Mouse (Mus musculus) megakaryocyte-erythroid progenitor cell, adult 5 weeks (primary cell): ENCODE measurements around the gene Atxn1l. TPM values are rescaled to one million over a fixed set of nuclear protein-coding genes. Genes with fewer than 3 reads are reported as not detected.

ENCODE experiments used
- polyA plus RNA-seq: library from polyadenylated mRNA; stranded (reverse); fragments of >175 nt; gene quantifications from 2 replicates; pipeline ENCODE4 v1.2.3, GENCODE M21; 2012

Gene Atxn1l
- 17.8 and 24.3 TPM in 2 replicates for polyA plus RNA-seq

DNA sequence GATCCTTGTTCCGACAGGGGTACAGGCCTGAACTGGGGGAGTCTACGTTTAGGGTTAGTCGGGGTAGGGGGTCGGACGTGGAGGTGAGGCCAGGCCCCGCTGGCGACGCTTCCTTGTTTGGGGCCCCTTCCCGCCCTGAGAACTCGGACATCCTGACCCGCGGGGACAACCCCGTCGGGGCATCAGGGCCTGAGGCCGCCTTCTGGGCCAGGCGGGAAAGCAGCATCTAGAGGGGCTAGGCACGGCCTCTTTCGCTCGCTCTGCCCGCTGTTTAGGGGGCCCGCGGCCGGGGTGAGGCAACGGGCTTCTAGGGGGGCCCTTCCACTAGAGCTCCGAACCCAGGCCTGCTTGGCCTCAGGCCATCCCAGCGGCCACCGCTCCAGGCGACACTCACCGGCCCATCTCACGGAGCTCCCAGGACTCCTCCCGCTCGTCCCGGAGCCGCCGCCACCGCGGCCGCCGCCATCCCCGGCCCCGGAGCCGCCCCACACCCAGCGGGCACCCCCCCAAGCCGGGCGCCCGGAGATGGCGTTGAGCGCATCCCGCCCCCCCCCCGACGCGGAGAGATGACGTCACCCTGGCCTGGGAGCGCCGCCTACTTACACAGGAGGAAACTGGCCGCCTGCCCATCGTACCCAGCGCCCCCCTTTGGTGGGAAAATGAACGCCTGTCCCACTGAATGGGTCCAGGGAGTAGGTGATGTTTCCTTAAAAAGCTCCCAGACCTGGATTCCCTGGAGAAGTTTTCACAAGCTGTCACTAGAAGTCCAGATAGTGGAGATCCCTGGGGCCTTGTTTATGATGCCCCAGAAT lies at the start of gene Atxn1l:
TSS of gene Atxn1l (minus strand) at position 503 of the 812 bp plus-strand sequence.

DNA sequence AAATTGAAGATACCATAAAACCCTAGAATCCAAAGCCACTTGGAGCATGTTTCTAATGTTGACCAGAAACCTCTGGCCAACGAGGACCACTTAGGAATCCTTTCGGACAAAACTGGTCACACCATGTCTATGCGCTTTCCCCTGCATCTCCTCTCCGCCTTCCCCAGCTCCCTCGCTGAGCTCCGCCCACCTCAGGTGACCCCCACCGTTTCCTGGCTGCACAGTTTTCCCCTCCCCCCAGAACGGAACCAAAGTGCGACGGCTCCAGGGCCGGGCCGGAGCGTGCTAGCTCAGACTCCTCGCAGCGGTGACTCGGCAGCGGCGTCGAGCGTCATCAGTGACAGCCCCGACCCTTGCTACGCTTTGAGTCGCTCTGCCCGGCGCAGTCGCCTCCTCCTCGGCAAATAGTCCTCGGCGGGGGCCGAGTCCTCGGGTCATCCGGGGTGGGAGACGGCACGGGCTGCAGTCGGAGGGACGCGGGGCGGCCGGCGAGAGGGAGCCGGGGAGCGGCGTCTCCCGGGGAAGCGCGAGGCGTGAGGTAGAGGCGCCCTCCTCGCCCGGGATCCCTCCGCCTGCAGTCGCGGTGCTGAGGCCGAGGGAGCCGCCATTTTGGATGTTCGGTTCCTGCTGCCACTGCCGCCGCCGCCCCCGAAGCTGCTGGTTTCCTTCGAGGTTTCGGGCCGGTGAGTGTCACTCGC lies 40.9 kb upstream of the Atxn1l start, which contains the start of gene Ap1g1:
TSS of gene Ap1g1 (plus strand) at position 275 of the 698 bp plus-strand sequence.

DNA sequence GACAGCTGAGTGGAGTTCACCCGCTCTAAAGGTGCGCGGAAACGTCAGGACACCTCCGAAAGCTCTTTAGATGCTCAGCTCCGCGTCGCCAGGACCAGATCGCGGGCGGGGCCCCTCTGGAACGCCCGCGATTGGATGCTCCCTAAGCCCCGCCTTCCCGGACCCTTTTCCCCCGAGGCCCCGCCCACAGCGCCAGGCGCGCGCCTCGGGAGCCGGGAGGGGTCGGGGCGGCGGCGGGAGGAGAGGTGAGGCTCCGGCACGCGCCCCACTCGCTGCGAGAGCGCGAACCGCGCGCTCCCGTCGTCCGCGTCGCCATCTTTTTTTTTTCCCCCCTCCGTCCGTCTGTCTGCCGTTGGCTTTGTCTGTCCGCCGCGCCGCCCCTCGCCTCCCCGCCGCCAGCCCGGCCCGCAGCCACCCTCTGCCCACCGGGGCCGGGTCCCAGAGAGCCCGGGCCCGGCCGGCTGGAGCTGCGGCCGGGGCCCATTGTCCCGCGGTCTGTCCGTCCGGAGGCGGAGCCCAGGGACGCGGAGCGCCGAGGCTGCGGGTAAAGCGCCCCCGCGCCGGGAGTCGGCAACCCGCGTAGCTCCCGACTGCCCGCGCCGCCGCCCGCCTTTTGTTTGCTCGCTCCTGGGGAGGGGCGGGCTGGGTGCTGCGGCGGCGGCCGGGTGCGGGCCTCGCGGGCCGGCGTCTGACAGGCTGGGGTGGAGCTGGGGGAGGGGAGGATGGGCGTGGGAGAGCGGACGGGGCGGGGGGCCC lies 32.0 kb downstream of the Atxn1l start, which contains the start of gene Zfp821:
TSS of gene Zfp821 (plus strand) at position 227 of the 756 bp plus-strand sequence.

DNA sequence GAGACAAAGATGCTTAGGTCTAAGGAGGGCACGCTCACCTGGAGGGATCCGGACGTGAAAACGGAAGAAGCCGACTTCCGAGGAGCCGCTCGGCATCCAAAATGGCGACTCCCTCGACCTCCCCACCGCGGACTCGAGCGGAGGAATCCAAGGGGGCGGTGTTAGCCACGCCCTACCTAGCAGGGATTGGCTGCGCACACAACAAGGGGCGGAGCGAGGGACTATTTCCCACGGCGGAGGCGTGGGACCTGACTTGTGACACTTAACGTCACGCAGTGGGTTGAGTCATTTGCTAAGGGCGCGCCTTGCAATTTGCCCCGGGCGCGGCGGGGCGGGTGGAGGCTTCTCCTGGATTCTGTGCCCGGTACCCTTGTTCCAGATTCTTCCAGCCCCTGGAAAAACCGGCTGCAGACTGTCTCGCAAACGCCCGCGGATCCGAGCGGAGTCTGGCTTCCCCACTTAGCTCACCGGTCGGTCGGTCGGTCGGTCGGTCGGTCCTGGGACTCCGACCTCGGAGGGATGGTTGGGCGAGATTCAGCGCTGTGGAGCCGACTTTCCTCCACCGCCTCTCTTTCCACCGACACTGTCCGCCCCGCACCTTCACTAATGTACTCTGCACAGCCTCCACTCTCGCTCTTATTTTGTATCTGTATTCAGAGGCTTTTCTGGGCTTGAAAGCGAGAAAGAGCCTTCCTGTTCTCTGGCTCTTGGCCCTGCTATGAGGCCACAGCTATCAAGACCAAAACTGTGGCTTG lies 44.2 kb downstream of the Atxn1l start, which contains the start of gene Ist1:
TSS of gene Ist1 (minus strand) at position 115 of the 755 bp plus-strand sequence.

Other genes starting within 250 kb of the Atxn1l start
- not detected in 2 replicates for gene Pmfbp1, start 243.7 kb downstream of the Atxn1l start, polyA plus RNA-seq
- 65.0 and 84.0 TPM in 2 replicates for gene Dhx38, start 171.9 kb downstream of the Atxn1l start, polyA plus RNA-seq
- gene Txnl4b, start 171.8 kb downstream of the Atxn1l start, polyA plus RNA-seq, result 4.4 and 6.3 TPM in 2 replicates
- gene Hp, start 158.6 kb downstream of the Atxn1l start, polyA plus RNA-seq, result 169 and 305 TPM in 2 replicates
- gene Dhodh, start 129.1 kb downstream of the Atxn1l start, polyA plus RNA-seq, result 64.5 and 65.1 TPM in 2 replicates
- gene Pkd1l3, start 123.2 kb downstream of the Atxn1l start, polyA plus RNA-seq, result 0.23 and 0.38 TPM in 2 replicates
- gene Ist1, start 44.5 kb downstream of the Atxn1l start, polyA plus RNA-seq, result 21.3 and 25.2 TPM in 2 replicates
- gene Zfp821, start 32.2 kb downstream of the Atxn1l start, polyA plus RNA-seq, result 5.4 and 6.7 TPM in 2 replicates
- gene Ap1g1, start 40.8 kb upstream of the Atxn1l start, polyA plus RNA-seq, result 32.2 and 39.6 TPM in 2 replicates
- gene Phlpp2, start 130.8 kb upstream of the Atxn1l start, polyA plus RNA-seq, result 3.8 and 4.2 TPM in 2 replicates
- gene Marveld3, start 224.5 kb upstream of the Atxn1l start, polyA plus RNA-seq, result 0.06 TPM in 1 of 2 replicates, not detected in the other